Mouse (Mus musculus): ENCODE results near the gene Gm11238. TPM values are rescaled to one million over a fixed set of nuclear protein-coding genes. Genes with fewer than 3 reads are reported as not detected.

Gene Gm11238
- not detected in 2 replicates for polyA plus RNA-seq (2012; rRNA removed)

GRCm38 (mm10) chr4:73607581-73607980 lies at the start of gene Gm11238:
Gene Gm11238 (plus strand): TSS chr4:73607881.

DNA sequence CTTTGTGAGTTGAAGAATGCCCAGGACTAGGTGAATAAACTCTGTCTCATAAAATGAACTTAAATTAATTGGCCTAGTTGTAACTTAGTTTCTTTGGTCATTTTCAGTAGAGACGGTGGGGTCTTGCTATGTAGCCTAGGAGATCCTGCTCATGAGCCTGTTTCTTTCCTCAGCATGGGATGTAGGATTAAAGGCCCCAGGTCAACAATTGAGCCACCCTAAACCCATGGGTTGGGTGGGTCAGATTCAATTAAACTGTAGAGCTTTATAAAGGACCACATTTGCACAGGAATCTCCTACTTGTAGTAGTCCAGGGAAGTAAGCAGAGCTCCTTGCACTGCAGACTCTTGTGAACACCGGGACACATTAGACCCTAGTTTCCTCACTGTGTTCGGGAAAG lies 15.0 kb downstream of the Gm11238 start, which contains the start of gene Gm11237:
TSS of gene Gm11237 (plus strand) at position 301 of the 400 bp plus-strand sequence.

GRCm38 (mm10) chr4:73637821-73638220 lies 30.1 kb downstream of the Gm11238 start, which contains the start of gene Gm11236:
Gene Gm11236 (plus strand): TSS chr4:73638121.

GRCm38 (mm10) chr4:73668054-73668453 lies 60.4 kb downstream of the Gm11238 start, which contains the start of gene Gm11239:
Gene Gm11239 (plus strand): TSS chr4:73668354.

GRCm38 (mm10) chr4:73683216-73683615 lies 75.5 kb downstream of the Gm11238 start, which contains the start of gene Gm428:
Gene Gm428 (plus strand): TSS chr4:73683516.

Other genes with a start within 250 kb of the Gm11238 start
- gene Gm11487, start 202.8 kb upstream of the Gm11238 start, polyA plus RNA-seq (2012; rRNA removed) = not detected in 2 replicates
- not detected in 2 replicates for gene Gm11237, start 15.1 kb downstream of the Gm11238 start, polyA plus RNA-seq (2012; rRNA removed)
- not detected in 2 replicates for gene Gm11236, start 30.2 kb downstream of the Gm11238 start, polyA plus RNA-seq (2012; rRNA removed)
- not detected in 2 replicates for gene Gm11239, start 60.5 kb downstream of the Gm11238 start, polyA plus RNA-seq (2012; rRNA removed)
- gene Gm428, start 75.6 kb downstream of the Gm11238 start, polyA plus RNA-seq (2012; rRNA removed) = not detected in 2 replicates
- gene Rasef, start 183.1 kb downstream of the Gm11238 start, polyA plus RNA-seq (2012; rRNA removed) = 0.05 and 0.07 TPM in 2 replicates